22 mouse cellular contexts compared by ENCODE assay signal in genomic region chr11:20139711-20140110, GRCm38 (mm10). TPM values are rescaled to one million over a fixed set of nuclear protein-coding genes. Genes with fewer than 3 reads are reported as not detected.
A peak's percentile ranks its signal among the peaks of the same experiment; 100 is the strongest.
DNase-seq lines count a peak whose midpoint lies in the region; ATAC-seq and TF ChIP-seq lines count a peak whose summit lies in the region.
"Had no signal": no experiment of that assay in that cellular context is flagged by ENCODE, and none has a peak within 500 bp of the region (broad histone marks: within the 10 kb centered on the region; RNA-seq: fewer than 3 reads in every experiment).

No protein-coding gene starts in this region.

- no peak for TF ChIP-seq EP300 in ES-Bruce4 (IDR thresholded peaks at IDR 0.05; ENCODE audit: insufficient read depth, low read depth, low read length)

- H3K9me3 ChIP-seq in ES-Bruce4 (replicated peaks; ENCODE audit: control insufficient read depth, insufficient read depth, low read length, poor library complexity, severe bottlenecking) (peaks cover 14% of the 10 kb centered on the region), ES-E14 (ENCODE audit: control insufficient read depth, insufficient read depth, low read depth, low read length) (no peaks in the 10 kb centered on the region)
- H3K9me3 ChIP-seq in liver, embryonic 11.5 days (ENCODE audit: control insufficient read depth, low read length): no peaks in the 10 kb centered on the region
- H3K9me3 ChIP-seq: embryonic facial prominence, embryonic 13.5 days; embryonic facial prominence, embryonic 15.5 days; forebrain, embryonic 10.5 days; forebrain, embryonic 12.5 days had no signal

- H3K36me3 ChIP-seq in ES-Bruce4 (ENCODE audit: control insufficient read depth, insufficient read depth, low read length, poor library complexity, severe bottlenecking) (no peaks in the 10 kb centered on the region), ES-E14 (ENCODE audit: control insufficient read depth, insufficient read depth, low read length, poor library complexity, severe bottlenecking) (no peaks in the 10 kb centered on the region)
- H3K36me3 ChIP-seq in liver, embryonic 11.5 days (ENCODE audit: control insufficient read depth, insufficient read depth, low read length): no peaks in the 10 kb centered on the region
- H3K36me3 ChIP-seq: embryonic facial prominence, embryonic 13.5 days; embryonic facial prominence, embryonic 15.5 days; forebrain, embryonic 10.5 days; forebrain, embryonic 12.5 days had no signal

- no peak for ATAC-seq in liver, embryonic 11.5 days (replicated peaks; ENCODE audit: low FRiP score)
- ATAC-seq: forebrain, embryonic 14.5 days; forebrain, embryonic 16.5 days had no signal

- H3K27ac ChIP-seq in ES-Bruce4 (ENCODE audit: insufficient read depth, low read length) (peak overlapping the region; percentile 99), ES-E14 (ENCODE audit: insufficient read depth, low read depth, low read length, poor library complexity, severe bottlenecking) (peak overlapping the region; percentile 96)
- H3K27ac ChIP-seq in liver, embryonic 11.5 days (ENCODE audit: low read depth, low read length): no peak overlapping the region
- H3K27ac ChIP-seq: embryonic facial prominence, embryonic 13.5 days; embryonic facial prominence, embryonic 15.5 days; forebrain, embryonic 10.5 days; forebrain, embryonic 12.5 days had no signal

- no peak overlapping the region for H3K4me2 ChIP-seq in liver, embryonic 11.5 days
- H3K4me2 ChIP-seq: embryonic facial prominence, embryonic 13.5 days; embryonic facial prominence, embryonic 15.5 days; forebrain, embryonic 12.5 days had no signal

- no peak for TF ChIP-seq POLR2A in ES-Bruce4 (IDR thresholded peaks at IDR 0.05; ENCODE audit: insufficient read depth, low read length)

- no peak for TF ChIP-seq CTCF in ES-Bruce4 (IDR thresholded peaks at IDR 0.05; ENCODE audit: low read depth, low read length)

- H3K4me1 ChIP-seq in ES-Bruce4 (ENCODE audit: control insufficient read depth, insufficient read depth, low read length): peaks cover 4% of the 10 kb centered on the region
- peaks cover 8 to 9% of the 10 kb centered on the region in 2 experiments; a peak in 3 of 4 replicates for H3K4me1 ChIP-seq in ES-E14 (ENCODE audit: control insufficient read depth in 2 of 2, insufficient read depth in 2 of 2, low read length in 2 of 2, poor library complexity in 1 of 2)
- H3K4me1 ChIP-seq in liver, embryonic 11.5 days (replicated peaks; ENCODE audit: control insufficient read depth, insufficient read depth, low read length): 0 out of 2 replicates have a peak, but pooled peaks cover 3% of the 10 kb centered on the region
- H3K4me1 ChIP-seq: embryonic facial prominence, embryonic 13.5 days; embryonic facial prominence, embryonic 15.5 days; forebrain, embryonic 10.5 days; forebrain, embryonic 12.5 days had no signal

- in situ Hi-C loops in ES-E14 (cut with MboI; ENCODE audit: low sequenced_read_pairs in 2 of 2, unreplicated experiment in 2 of 2): no loop called here

- H3K9ac ChIP-seq in ES-Bruce4 (ENCODE audit: low read depth, poor library complexity, severe bottlenecking) (peak overlapping the region; percentile 62), ES-E14 (ENCODE audit: insufficient read depth, low read depth, low read length, poor library complexity, severe bottlenecking) (no peak overlapping the region)
- H3K9ac ChIP-seq in liver, embryonic 11.5 days (ENCODE audit: low read depth, low read length): no peak overlapping the region
- H3K9ac ChIP-seq: embryonic facial prominence, embryonic 13.5 days; embryonic facial prominence, embryonic 15.5 days; forebrain, embryonic 12.5 days had no signal

- 86% methylated on average over 2 of the region's 2 CpGs for WGBS in liver, embryonic 11.5 days

- no peak for DNase-seq in ES-E14 (ENCODE audit: low read depth, low spot score)
- DNase-seq in ZHBTc4 (ENCODE audit: low read depth, low spot score): peak; percentile 75
- no peak for DNase-seq in adrenal gland, postnatal 10 days
- DNase-seq in liver, embryonic 11.5 days (ENCODE audit: low spot score): no peak
- no peak for DNase-seq in kidney, adult 8-10 months
- DNase-seq: adrenal gland, adult 2 months; adrenal gland, postnatal 14 days; adrenal gland, postnatal 36 days; cerebellum, adult 11-12 months; cerebellum, adult 2 months; cerebellum, adult 9-10 months; cerebellum, postnatal 10 days; cerebellum, postnatal 36 days; embryo, embryonic 11 days had no signal

- H3K27me3 ChIP-seq in ES-Bruce4 (ENCODE audit: control insufficient read depth, insufficient read depth, low read length, poor library complexity, severe bottlenecking): no peaks in the 10 kb centered on the region
- no peaks in the 10 kb centered on the region for H3K27me3 ChIP-seq in liver, embryonic 11.5 days (replicated peaks; ENCODE audit: control insufficient read depth, insufficient read depth, low read length)
- H3K27me3 ChIP-seq: embryonic facial prominence, embryonic 13.5 days; embryonic facial prominence, embryonic 15.5 days; forebrain, embryonic 12.5 days had no signal

- H3K4me3 ChIP-seq in ES-Bruce4 (ENCODE audit: low read depth, low read length) (no peak overlapping the region), ES-E14 (ENCODE audit: insufficient read depth in 1 of 2, low read depth in 1 of 2, low read length in 2 of 2, poor library complexity in 1 of 2, severe bottlenecking in 1 of 2) (peak overlapping the region in 1 of 2 experiments; percentile 43; a peak in 1 of 4 replicates)
- H3K4me3 ChIP-seq in liver, embryonic 11.5 days (ENCODE audit: low read depth, low read length): no peak overlapping the region
- H3K4me3 ChIP-seq: embryonic facial prominence, embryonic 13.5 days; embryonic facial prominence, embryonic 15.5 days; erythroblast, embryonic 14.5 days; forebrain, embryonic 10.5 days; forebrain, embryonic 12.5 days had no signal

TF ChIP-seq in ES-E14, 5 proteins besides CTCF, POLR2A, EP300 and RAD21:
- TF ChIP-seq ZC3H11A (IDR thresholded peaks at IDR 0.05; ENCODE audit: borderline replicate concordance, low read depth, low read length): no peak
- TF ChIP-seq ZNF384 (IDR thresholded peaks at IDR 0.05; ENCODE audit: low read depth, low read length): no peak
- TF ChIP-seq HCFC1 (IDR thresholded peaks at IDR 0.05; ENCODE audit: borderline replicate concordance, insufficient read depth, low read length): no peak
- TF ChIP-seq CHD2 (IDR thresholded peaks at IDR 0.05; ENCODE audit: low read depth, low read length): no peak
- no peak for TF ChIP-seq MAFK (IDR thresholded peaks at IDR 0.05; ENCODE audit: insufficient read depth, low read depth, low read length)

RNA-seq across cellular contexts. Expression of gene Actr2, which starts 27.0 kb away (rescaled TPM):
- 315 and 353 TPM in 2 replicates for polyA plus RNA-seq in ES-Bruce4 (2011; ENCODE audit: insufficient read depth, insufficient read length, low read depth, missing spikeins)
- total RNA-seq in ES-E14 (2012; rRNA removed): 70.3 and 107 TPM in 2 replicates
- total RNA-seq in adrenal gland, postnatal 10 days (2021): 100 to 1,000 TPM; 102 to 107 TPM
- polyA plus RNA-seq in liver, embryonic 11.5 days (2014; fragmentation: Nextera tagmentation; extraction: Ambion mirVana): 64.4 and 74.5 TPM in 2 replicates
